Mouse (Mus musculus): ENCODE results near the gene Figla.

Gene Figla

GRCm38 (mm10) chr6:86069856-86070255, 53.9 kb downstream of the Figla start:
- DNase-seq (ENCODE audit: low spot score in 2 of 2): no peak

- no peak for DNase-seq (ENCODE audit: low spot score in 2 of 2)
Observed at GRCm38 (mm10) chr6:86070277-86070676, 54.3 kb downstream of the Figla start.
